Mouse (Mus musculus): ENCODE data around the gene Greb1.

Gene Greb1

GRCm38 (mm10) chr12:16634075-16634813 is 166.4 kb downstream of the Greb1 start:
- peak; percentile 82 for DNase-seq (ENCODE audit: low spot score)

DNA sequence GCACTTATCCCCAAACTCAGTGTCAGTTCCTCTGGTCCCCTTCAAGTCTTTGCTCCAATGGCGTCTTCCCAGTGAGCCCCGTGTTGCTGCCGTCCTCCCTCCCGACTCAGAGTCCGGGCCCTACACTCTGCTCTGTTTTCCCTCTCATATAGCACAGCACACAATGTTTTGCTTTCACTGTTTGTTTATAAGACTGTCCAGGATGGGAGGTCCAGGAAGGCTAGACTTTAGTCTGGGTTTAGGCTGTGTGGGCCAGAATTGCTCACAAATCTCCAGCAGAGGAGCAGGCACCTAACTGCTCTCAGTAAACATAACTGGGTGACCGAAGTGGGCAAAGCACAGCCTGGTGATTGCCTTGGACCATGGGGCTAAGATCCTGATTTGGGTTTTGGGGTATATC is 167.5 kb downstream of the Greb1 start:
- DNase-seq (ENCODE audit: low spot score), result no peak

GRCm38 (mm10) chr12:16631423-16631822 is 169.3 kb downstream of the Greb1 start:
- DNase-seq (ENCODE audit: low spot score), result no peak

GRCm38 (mm10) chr12:16630866-16631185 is 169.9 kb downstream of the Greb1 start:
- no peak for DNase-seq (ENCODE audit: low spot score)

- no peak for DNase-seq (ENCODE audit: low spot score)
Observed at GRCm38 (mm10) chr12:16630152-16630865, 170.4 kb downstream of the Greb1 start.
